Mouse (Mus musculus): Measurements from ENCODE around the gene Gm29427.

Gm29427 gene

GRCm38 (mm10) chr1:130715561-130716217 lies at the start of gene Gm29427:
Gene Gm29427, minus strand, starts transcription at chr1:130715799.
- peak; percentile 97 for DNase-seq

DNA sequence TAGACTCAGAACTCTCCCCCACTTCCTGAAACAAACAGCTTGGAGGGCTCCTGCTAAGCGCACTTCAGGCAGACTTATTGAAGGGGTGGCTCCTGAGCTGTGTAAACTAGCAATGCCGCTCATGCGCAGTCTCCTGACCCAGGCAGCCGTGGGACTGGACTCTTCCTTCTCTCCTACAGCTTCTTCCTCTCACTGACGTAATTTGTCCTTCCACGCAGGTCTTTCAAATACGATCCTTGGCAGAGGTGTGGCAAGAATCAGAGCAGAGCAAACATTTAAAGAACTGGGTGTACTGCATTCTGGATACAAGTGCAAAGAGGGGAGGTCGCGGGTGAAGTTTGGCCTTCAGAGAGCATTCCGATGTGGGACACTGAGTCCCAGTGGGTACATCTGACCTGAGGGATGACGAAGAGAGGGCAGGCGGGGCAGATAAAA lies 48.4 kb upstream of the Gm29427 start:
- DNase-seq: peak; percentile 94 to 95

DNA sequence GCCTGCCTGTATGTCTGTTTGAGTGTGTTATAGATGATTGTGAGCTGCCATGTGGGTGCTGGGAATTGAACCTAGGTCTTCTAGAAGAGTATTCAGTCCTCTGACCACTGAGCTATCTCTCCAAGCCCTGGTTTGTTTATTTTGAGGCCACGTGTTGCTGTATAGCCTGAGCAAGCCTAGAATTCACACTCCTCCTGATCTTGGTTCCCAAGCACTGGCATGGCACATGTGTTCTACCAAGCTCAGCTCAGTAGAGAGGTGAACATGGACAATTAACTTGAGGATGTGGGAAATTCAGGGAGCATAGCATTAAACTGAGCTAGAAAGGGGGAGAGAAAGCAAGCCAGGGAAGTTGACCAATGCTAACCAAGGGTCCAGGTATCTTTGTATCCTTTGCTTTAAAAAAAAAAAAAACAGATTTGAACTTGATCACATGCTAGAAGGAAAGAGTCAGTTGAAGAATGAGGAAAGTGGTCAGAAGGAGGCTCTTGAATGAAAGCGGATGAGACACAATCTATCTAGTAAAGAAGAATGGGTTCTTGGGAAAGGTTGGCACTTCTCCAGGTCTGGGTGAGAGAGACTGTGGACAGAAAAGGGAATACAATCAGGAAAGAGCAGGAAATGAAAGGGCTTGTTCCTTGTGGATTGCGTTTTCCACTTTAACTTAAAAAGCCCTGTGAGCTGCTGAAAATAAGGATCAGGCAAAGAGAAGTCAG lies 46.6 kb upstream of the Gm29427 start:
- peak in 1 of 2 experiments; percentile 51 for DNase-seq

DNA sequence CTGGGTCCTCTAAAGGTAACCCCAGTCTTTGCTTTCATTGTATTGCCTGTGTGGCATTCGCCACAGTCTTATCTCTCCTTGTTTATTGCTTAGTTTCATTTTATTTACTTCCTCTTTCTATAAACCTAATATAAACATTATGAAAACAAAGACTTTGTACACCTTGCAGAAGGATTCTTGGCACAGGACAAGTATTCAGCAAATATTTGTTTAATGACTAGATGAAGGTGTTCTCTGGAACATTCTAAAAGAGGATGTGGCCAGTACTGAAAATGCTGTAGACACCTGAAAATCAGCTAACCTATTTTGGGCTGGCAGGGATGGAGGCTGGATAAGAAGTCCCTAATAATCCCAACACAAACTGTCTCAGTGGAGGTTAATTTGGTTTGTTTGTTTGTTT lies 46.0 kb upstream of the Gm29427 start:
- DNase-seq: peak in 1 of 2 experiments; percentile 29

- DNase-seq: peak in 1 of 2 experiments; percentile 39
These were observed 44.1 kb upstream of the Gm29427 start for GRCm38 (mm10) chr1:130759689-130760088.

- no peak for DNase-seq
These were observed 31.2 kb upstream of the Gm29427 start for GRCm38 (mm10) chr1:130746819-130747218.

- no peak for DNase-seq
These were observed 30.0 kb upstream of the Gm29427 start for GRCm38 (mm10) chr1:130745591-130745990.

- DNase-seq: no peak
These were observed 29.4 kb upstream of the Gm29427 start for GRCm38 (mm10) chr1:130744961-130745360.

GRCm38 (mm10) chr1:130744217-130744616 lies 28.6 kb upstream of the Gm29427 start:
- DNase-seq: no peak

- DNase-seq: no peak
These were observed 28.2 kb upstream of the Gm29427 start for GRCm38 (mm10) chr1:130743775-130744174.

DNA sequence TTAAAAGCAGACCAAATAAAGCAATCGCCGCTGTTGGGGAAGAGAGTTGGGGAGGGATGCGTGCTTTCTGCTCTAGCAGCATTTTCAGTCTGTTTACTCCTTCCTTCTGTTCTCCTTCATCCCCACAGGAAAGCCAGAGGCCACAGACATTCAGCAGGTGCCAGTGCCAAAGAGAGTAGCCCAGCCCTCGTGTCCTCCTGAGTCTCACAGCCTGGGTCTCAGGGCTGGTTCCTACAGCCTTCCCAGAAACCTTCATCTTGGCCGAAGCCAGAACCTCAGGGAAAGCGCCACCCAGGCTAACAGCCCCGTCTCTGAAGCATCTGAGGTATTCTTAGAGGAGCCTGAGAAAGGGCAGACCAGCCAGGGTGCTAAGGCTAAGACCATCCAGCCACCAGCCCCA lies 26.6 kb upstream of the Gm29427 start:
- DNase-seq: no peak

- peak in 1 of 2 experiments; percentile 63 for DNase-seq
These were observed 25.5 kb upstream of the Gm29427 start for GRCm38 (mm10) chr1:130740781-130741720.

- peak in 1 of 2 experiments; percentile 58 for DNase-seq
These were observed 24.6 kb upstream of the Gm29427 start for GRCm38 (mm10) chr1:130740227-130740648.

DNA sequence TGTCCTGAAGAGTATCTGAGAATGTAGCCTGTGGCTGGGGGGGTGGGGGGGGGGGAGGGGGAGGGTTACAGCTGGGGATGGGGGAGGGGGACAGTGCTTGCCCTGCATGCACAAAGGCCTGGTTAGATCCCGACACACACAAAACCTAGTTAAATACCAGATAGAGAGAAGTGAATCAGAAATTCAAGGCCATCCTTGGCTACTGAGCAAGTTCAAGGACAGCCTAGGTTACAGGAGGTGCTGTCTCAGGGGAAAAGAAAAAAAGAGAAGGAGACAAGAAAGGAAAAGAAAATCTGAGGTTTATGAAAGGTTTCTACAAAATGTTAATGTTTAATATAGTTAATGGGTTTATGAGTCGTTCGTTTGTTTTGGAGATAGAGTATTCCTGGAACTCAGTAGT lies 24.0 kb upstream of the Gm29427 start:
- no peak for DNase-seq

GRCm38 (mm10) chr1:130738551-130739106 lies 23.0 kb upstream of the Gm29427 start:
- no peak for DNase-seq

GRCm38 (mm10) chr1:130737916-130738315 lies 22.3 kb upstream of the Gm29427 start:
- DNase-seq: no peak

DNA sequence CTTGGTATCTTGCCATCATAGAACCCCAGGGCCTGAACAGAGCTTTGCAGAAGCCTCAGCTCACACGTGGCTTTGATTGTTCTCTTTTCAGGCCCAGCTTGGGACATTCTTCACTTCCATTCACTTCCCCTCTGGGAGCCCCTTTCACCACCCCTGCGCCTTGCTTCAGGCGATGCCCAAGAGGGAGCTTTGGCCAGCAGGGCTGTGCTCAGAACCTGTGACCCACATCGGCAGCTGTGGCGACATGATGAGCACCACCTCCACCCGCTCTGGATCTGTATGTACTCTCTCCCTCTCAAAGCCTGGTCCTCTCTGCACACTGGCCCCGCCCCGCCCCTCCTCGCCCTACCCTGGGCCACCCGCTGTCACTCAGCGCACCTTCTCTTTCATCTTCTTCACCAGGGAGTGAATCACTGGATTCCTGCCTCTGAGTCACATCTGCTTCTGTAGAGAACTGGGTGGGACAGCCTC lies 21.8 kb upstream of the Gm29427 start:
- DNase-seq: no peak

DNA sequence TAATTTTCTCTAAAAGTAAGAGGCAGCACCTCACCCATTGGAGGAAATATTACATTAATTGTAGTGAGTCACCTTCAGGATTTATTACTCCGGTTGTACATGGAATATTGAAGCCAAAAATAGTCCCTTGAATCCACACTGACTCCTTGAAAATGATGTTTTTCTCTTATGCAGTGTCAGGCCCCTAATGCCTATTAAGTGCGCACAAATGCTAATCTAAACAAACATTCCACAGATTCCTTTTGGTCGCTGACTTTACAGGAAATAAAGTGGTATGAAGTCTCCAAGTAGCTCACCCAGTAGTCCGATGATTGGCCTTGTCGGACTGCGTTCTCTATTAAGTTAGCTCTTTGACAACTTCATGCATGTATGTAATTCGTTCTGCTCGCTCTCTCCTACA lies 19.3 kb upstream of the Gm29427 start:
- DNase-seq: no peak

DNA sequence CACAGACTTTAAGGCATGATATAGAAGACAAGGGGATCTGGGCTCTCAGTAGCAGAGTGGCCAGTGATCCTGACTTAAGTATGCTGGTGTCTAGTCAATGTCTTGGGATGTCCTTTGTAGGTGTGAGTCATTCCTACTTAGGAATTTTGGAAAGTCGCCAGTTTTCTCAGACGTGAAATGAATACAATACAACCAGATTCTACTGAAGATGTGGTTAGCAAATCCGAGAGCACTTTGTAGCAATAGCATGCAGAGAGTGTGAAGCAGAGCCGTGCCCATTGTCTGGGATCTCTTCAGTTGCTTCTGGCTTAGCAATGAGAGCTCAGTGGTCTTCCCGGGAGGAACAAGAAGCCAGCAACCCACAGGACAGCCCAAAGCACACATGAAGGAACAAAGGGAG lies 18.9 kb upstream of the Gm29427 start:
- DNase-seq: no peak

DNA sequence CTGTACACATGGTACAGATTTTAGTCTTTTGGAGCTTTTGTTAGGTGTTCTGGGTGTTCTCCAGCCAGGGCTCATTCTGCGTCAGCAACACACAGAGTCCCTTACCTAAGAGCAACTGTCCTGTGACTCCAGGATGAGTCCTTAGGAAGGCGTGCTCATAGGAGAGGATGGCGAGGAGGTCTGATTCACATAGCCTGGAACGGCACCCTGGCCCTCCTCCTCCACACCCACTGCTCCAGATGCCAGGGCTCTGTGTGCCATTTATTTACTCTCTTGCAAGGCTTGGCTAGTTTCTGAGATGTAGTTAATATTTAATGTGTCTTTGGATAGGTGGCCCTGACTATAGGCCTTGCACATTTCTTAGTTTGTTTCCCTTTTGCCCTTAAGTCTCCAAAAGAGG lies 18.1 kb upstream of the Gm29427 start:
- peak; percentile 76 to 84 for DNase-seq

GRCm38 (mm10) chr1:130732706-130733658 lies 17.4 kb upstream of the Gm29427 start:
- DNase-seq: no peak

Measured in lung, adult 18-20 months (tissue).